ENCODE assay signal across 12 mouse cellular contexts in genomic region chr14:6888811-6889210, GRCm38 (mm10). TPM values are rescaled to one million over a fixed set of nuclear protein-coding genes. Genes with fewer than 3 reads are reported as not detected.
A peak's percentile ranks its signal among the peaks of the same experiment; 100 is the strongest.
DNase-seq lines count a peak whose midpoint lies in the region; ATAC-seq and TF ChIP-seq lines count a peak whose summit lies in the region.
"Not testable (repeated sequence)": the region's sequence is repeated elsewhere in the genome, so short reads cannot be mapped to it uniquely, and the experiment has no call there.
"Had no signal": no experiment of that assay in that cellular context is flagged by ENCODE, and none has a peak within 500 bp of the region (broad histone marks: within the 10 kb centered on the region; RNA-seq: fewer than 3 reads in every experiment).

No protein-coding gene starts in this region.

- not testable (repeated sequence) for ATAC-seq in embryonic facial prominence, embryonic 12.5 days (ENCODE audit: insufficient number of reproducible peaks, insufficient read depth, low FRiP score, low TSS enrichment)

- H3K36me3 ChIP-seq in ES-E14 (ENCODE audit: control insufficient read depth, insufficient read depth, low read length, poor library complexity, severe bottlenecking); embryonic facial prominence, embryonic 12.5 days; kidney, adult 2 months (ENCODE audit: control insufficient read depth, insufficient read depth, low read length): not testable (repeated sequence)

- H3K4me2 ChIP-seq in embryonic facial prominence, embryonic 12.5 days (replicated peaks), result peak overlapping the region; percentile 59

- DNase-seq in ES-E14 (ENCODE audit: low read depth, low spot score), result not testable (repeated sequence)
- peak; percentile 45 to 73 for DNase-seq in frontal cortex, postnatal 36 days (ENCODE audit: low spot score in 2 of 2)
- DNase-seq in heart, postnatal 25 days (ENCODE audit: low spot score), result peak; percentile 23
- peak; percentile 16 for DNase-seq in kidney, adult 2 months
- DNase-seq in layer of hippocampus, postnatal 14 days (ENCODE audit: low spot score in 2 of 2), result peak; percentile 36 to 43
- DNase-seq in lung, postnatal 36 days, result peak; percentile 5
- DNase-seq in ovary, postnatal 14 days (ENCODE audit: low spot score), result peak; percentile 1

- TF ChIP-seq CTCF in kidney, adult 2 months (conservative IDR thresholded peaks at IDR 0.05; ENCODE audit: insufficient read depth, insufficient read length, low read depth, low read length), result not testable (repeated sequence)

- in situ Hi-C loops in ES-E14 (cut with MboI; ENCODE audit: low sequenced_read_pairs in 2 of 2, unreplicated experiment in 2 of 2), result not testable (repeated sequence)

- H3K9ac ChIP-seq in ES-E14 (ENCODE audit: insufficient read depth, low read depth, low read length, poor library complexity, severe bottlenecking), result peak overlapping the region; percentile 6; the same call in 1 of the 2 replicates
- H3K9ac ChIP-seq in embryonic facial prominence, embryonic 12.5 days, result not testable (repeated sequence)

- intact Hi-C loops in heart, postnatal 25 days (cut with DNase I), result not testable (repeated sequence)

- H3K4me1 ChIP-seq in ES-E14 (ENCODE audit: control insufficient read depth in 2 of 2, insufficient read depth in 2 of 2, low read length in 2 of 2, poor library complexity in 1 of 2); embryonic facial prominence, embryonic 12.5 days; kidney, adult 2 months (ENCODE audit: control insufficient read depth, insufficient read depth, low read length): not testable (repeated sequence)

- TF ChIP-seq POLR2A in kidney, adult 2 months (IDR thresholded peaks at IDR 0.05; ENCODE audit: low read depth, low read length), result not testable (repeated sequence)

- not testable (repeated sequence) for H3K9me3 ChIP-seq in ES-E14 (ENCODE audit: control insufficient read depth, insufficient read depth, low read depth, low read length); embryonic facial prominence, embryonic 12.5 days

- 13% methylated on average over 5 of the region's 5 CpGs for WGBS in embryonic facial prominence, embryonic 12.5 days
- WGBS in kidney, adult 2 months, result 7% methylated on average over 5 of the region's 5 CpGs

- H3K27ac ChIP-seq in ES-E14 (ENCODE audit: insufficient read depth, low read depth, low read length, poor library complexity, severe bottlenecking); embryonic facial prominence, embryonic 12.5 days; kidney, adult 2 months (ENCODE audit: insufficient read depth, low read depth, low read length): not testable (repeated sequence)

- H3K27me3 ChIP-seq in embryonic facial prominence, embryonic 12.5 days; kidney, adult 2 months (replicated peaks; ENCODE audit: control insufficient read depth, insufficient read depth, low read length): not testable (repeated sequence)

- H3K4me3 ChIP-seq in ES-E14 (ENCODE audit: insufficient read depth in 1 of 2, low read depth in 1 of 2, low read length in 2 of 2, poor library complexity in 1 of 2, severe bottlenecking in 1 of 2), result peak overlapping the region; percentile 4 to 31; a peak in 3 of 4 replicates
- H3K4me3 ChIP-seq in embryonic facial prominence, embryonic 12.5 days, result peak overlapping the region; percentile 43
- not testable (repeated sequence) for H3K4me3 ChIP-seq in kidney, adult 2 months (ENCODE audit: insufficient read depth, low read depth, low read length)

RNA-seq across cellular contexts. Expression of gene Gm3667, which starts 1.0 kb away (rescaled TPM):
- total RNA-seq in ES-E14 (2012; rRNA removed), result 0.94 and 1.7 TPM in 2 replicates
- polyA plus RNA-seq in embryonic facial prominence, embryonic 12.5 days (2016; fragmentation: Nextera tagmentation; extraction: Ambion mirVana), result 1.5 and 1.6 TPM in 2 replicates
- total RNA-seq in heart, postnatal 25 days (2021), result under 1 TPM; 0.13 to 0.36 TPM
- polyA plus RNA-seq in kidney, adult 2 months (2012; rRNA removed), result not detected in 2 replicates
- 1 to 10 TPM; 1.8 to 1.9 TPM for total RNA-seq in layer of hippocampus, postnatal 14 days (2021)
- polyA plus RNA-seq: liver, postnatal 0 days; thymus, adult 2 months had no signal

RNA-seq across cellular contexts. Expression of gene Gm3642, which starts 48.7 kb away (rescaled TPM):
- total RNA-seq in ES-E14 (2012; rRNA removed), result not detected in 2 replicates
- polyA plus RNA-seq in embryonic facial prominence, embryonic 12.5 days (2016; fragmentation: Nextera tagmentation; extraction: Ambion mirVana), result not detected in 2 replicates
- total RNA-seq in heart, postnatal 25 days (2021), result not detected
- polyA plus RNA-seq in kidney, adult 2 months (2012; rRNA removed), result not detected in 2 replicates
- not detected for total RNA-seq in layer of hippocampus, postnatal 14 days (2021)
- total RNA-seq: adrenal gland, postnatal 25 days; gastrocnemius, adult 8-10 months had no signal
- polyA plus RNA-seq: liver, postnatal 0 days; thymus, adult 2 months had no signal
